Mouse (Mus musculus) CH12.LX (cell line): ENCODE measurements around the gene Foxp1.

ENCODE experiments used
- CHD2 ChIP-seq: IDR thresholded peaks from 2 replicates; pipeline ENCODE4 v1.6.1; 2011; ENCODE audit warnings: low read length, improper control_type of control experiment
- CTCF ChIP-seq, 2 experiments: IDR thresholded peaks in 1 of 2; conservative IDR thresholded peaks in 1 of 2; 2 replicates each; pipeline ENCODE4 v1.5.1; 2011 to 2012; ENCODE audit warnings: low read depth in 2 of 2, low read length in 2 of 2, improper control_type of control experiment in 1 of 2, inconsistent platforms in 1 of 2, mild to moderate bottlenecking in 1 of 2, moderate library complexity in 1 of 2
- E2F4 ChIP-seq: IDR thresholded peaks from 2 replicates; pipeline ENCODE4 v1.6.1; 2011; ENCODE audit warnings: low read depth, low read length, improper control_type of control experiment; ENCODE audit not compliant: insufficient replicate concordance
- EP300 ChIP-seq: IDR thresholded peaks from 2 replicates; pipeline ENCODE4 v1.6.1; 2011; ENCODE audit warnings: low read length, improper control_type of control experiment
- MXI1 ChIP-seq: IDR thresholded peaks from 2 replicates; pipeline ENCODE4 v1.6.1; 2011; ENCODE audit warnings: mild to moderate bottlenecking, low read depth, low read length, improper control_type of control experiment
- MYC ChIP-seq: IDR thresholded peaks from 2 replicates; pipeline ENCODE4 v1.6.1; 2011; ENCODE audit warnings: low read depth, mild to moderate bottlenecking, improper control_type of control experiment, low read length
- POLR2A ChIP-seq: IDR thresholded peaks from 2 replicates; pipeline ENCODE4 v1.6.1; 2011; ENCODE audit warnings: low read depth, mild to moderate bottlenecking, improper control_type of control experiment, low read length
- SIN3A ChIP-seq: IDR thresholded peaks from 2 replicates; pipeline ENCODE4 v1.6.1; 2012; ENCODE audit warnings: low read length, improper control_type of control experiment, inconsistent platforms
- ZMIZ1 ChIP-seq: IDR thresholded peaks from 2 replicates; pipeline ENCODE4 v1.6.1; 2012; ENCODE audit warnings: low read depth, mild to moderate bottlenecking, inconsistent platforms, low read length, improper control_type of control experiment

- no peak for TF ChIP-seq CHD2
- no peak for TF ChIP-seq ZMIZ1
- no peak for TF ChIP-seq EP300
- no peak for TF ChIP-seq E2F4
- no peak for TF ChIP-seq CTCF (conservative IDR thresholded peaks at IDR 0.05 in 1 of 2, IDR thresholded peaks at IDR 0.05 in 1 of 2; ENCODE audit: low read depth in 2 of 2, low read length in 2 of 2)
- TF ChIP-seq SIN3A: no peak
- no peak for TF ChIP-seq MXI1
- no peak for TF ChIP-seq POLR2A
- no peak for TF ChIP-seq MYC
Measured at GRCm38 (mm10) chr6:99453763-99454520, 68.6 kb downstream of the Foxp1 start.
